Comparison of ENCODE assay signal across 13 mouse cellular contexts in the genomic region with DNA sequence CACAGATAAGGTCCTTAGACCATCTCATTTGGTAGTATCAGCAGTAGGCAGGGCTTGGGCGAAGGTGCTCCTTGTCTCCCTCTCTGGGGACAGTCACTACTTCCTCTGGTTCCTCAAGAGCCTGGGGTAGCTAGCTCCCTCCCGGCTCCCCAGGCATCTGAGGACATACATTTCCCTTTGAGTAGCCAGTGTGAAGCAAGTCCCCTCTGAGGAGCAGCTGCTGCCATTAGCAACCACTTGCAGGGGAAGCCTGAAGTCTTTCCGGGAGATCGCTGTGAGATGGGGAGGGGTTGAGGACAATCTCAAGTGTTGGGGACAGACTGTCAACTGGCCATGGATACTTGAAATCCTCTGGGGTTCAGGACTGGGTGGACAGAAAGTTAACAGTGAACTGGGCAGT.
A peak's percentile ranks its signal among the peaks of the same experiment; 100 is the strongest.
DNase-seq lines count a peak whose midpoint lies in the region; ATAC-seq and TF ChIP-seq lines count a peak whose summit lies in the region.
"Had no signal": no experiment of that assay in that cellular context is flagged by ENCODE, and none has a peak within 500 bp of the region (broad histone marks: within the 10 kb centered on the region; RNA-seq: fewer than 3 reads in every experiment).

No protein-coding gene starts in this region.

- H3K4me1 ChIP-seq in heart, adult 2 months (ENCODE audit: control insufficient read depth, insufficient read depth, low read length) = peaks cover 31% of the 10 kb centered on the region
- H3K4me1 ChIP-seq in neural tube, embryonic 13.5 days (replicated peaks) = peaks cover 26% of the 10 kb centered on the region
- peaks cover 51% of the 10 kb centered on the region for H3K4me1 ChIP-seq in limb, embryonic 13.5 days
- H3K4me1 ChIP-seq in stomach, postnatal 0 days (replicated peaks; ENCODE audit: control insufficient read depth, insufficient read depth) = peaks cover 12% of the 10 kb centered on the region

- peaks cover 7% of the 10 kb centered on the region for H3K36me3 ChIP-seq in heart, adult 2 months (ENCODE audit: control insufficient read depth, insufficient read depth, low read length)
- H3K36me3 ChIP-seq in neural tube, embryonic 13.5 days = peaks cover 27% of the 10 kb centered on the region
- peaks cover 45% of the 10 kb centered on the region for H3K36me3 ChIP-seq in limb, embryonic 13.5 days
- H3K36me3 ChIP-seq in stomach, postnatal 0 days (ENCODE audit: control insufficient read depth, insufficient read depth, low read length) = peaks cover 12% of the 10 kb centered on the region

- no peak overlapping the region for H3K9ac ChIP-seq in heart, adult 2 months (ENCODE audit: low read depth, low read length)
- 0 out of 2 replicates have a peak overlapping the region, but pooled peaks have one; percentile 77 for H3K9ac ChIP-seq in neural tube, embryonic 13.5 days
- H3K9ac ChIP-seq in limb, embryonic 13.5 days = peak overlapping the region; percentile 78
- peak overlapping the region; percentile 79 for H3K9ac ChIP-seq in stomach, postnatal 0 days (ENCODE audit: low read length)

- no peak overlapping the region for H3K4me3 ChIP-seq in heart, adult 2 months
- no peak overlapping the region for H3K4me3 ChIP-seq in neural tube, embryonic 13.5 days
- no peak overlapping the region; the same call in 1 of the 2 replicates for H3K4me3 ChIP-seq in limb, embryonic 13.5 days
- peak overlapping the region; percentile 49; the same call in 1 of the 2 replicates for H3K4me3 ChIP-seq in stomach, postnatal 0 days (ENCODE audit: low read depth, low read length)

- no peak for TF ChIP-seq EP300 in heart, adult 2 months (IDR thresholded peaks at IDR 0.05; ENCODE audit: insufficient read depth, low read depth, low read length)
- TF ChIP-seq EP300 in stomach, postnatal 0 days (optimal IDR thresholded peaks at IDR 0.05) = no peak

- no peak for TF ChIP-seq CTCF in heart, adult 2 months (IDR thresholded peaks at IDR 0.05)
- TF ChIP-seq CTCF in stomach, postnatal 0 days (IDR thresholded peaks at IDR 0.05; ENCODE audit: low read depth) = no peak

- intact Hi-C loops in heart, adult 2 months (cut with DNase I) = loop anchor here (2.0 to 5.0 kb wide), 4 partner anchors 21 to 95 kb away; a partner anchor contains a TSS
- intact Hi-C loops in heart, postnatal 36 days (cut with DNase I) = loop anchor here (2.0 kb wide), 1 partner anchor 69 kb away; no protein-coding TSS in a partner anchor

- H3K27me3 ChIP-seq in heart, adult 2 months (ENCODE audit: control insufficient read depth, insufficient read depth, low read length) = no peaks in the 10 kb centered on the region
- peaks cover 7% of the 10 kb centered on the region; the same call in 1 of the 2 replicates for H3K27me3 ChIP-seq in neural tube, embryonic 13.5 days
- no peaks in the 10 kb centered on the region for H3K27me3 ChIP-seq in limb, embryonic 13.5 days
- no peaks in the 10 kb centered on the region for H3K27me3 ChIP-seq in stomach, postnatal 0 days (ENCODE audit: control insufficient read depth, insufficient read depth, low read length)

- H3K79me2 ChIP-seq in heart, adult 2 months (replicated peaks; ENCODE audit: control insufficient read depth, insufficient read depth, low read length) = no peaks in the 10 kb centered on the region

- H3K9me3 ChIP-seq in neural tube, embryonic 13.5 days = no peaks in the 10 kb centered on the region
- H3K9me3 ChIP-seq in limb, embryonic 13.5 days = no peaks in the 10 kb centered on the region
- no peaks in the 10 kb centered on the region for H3K9me3 ChIP-seq in stomach, postnatal 0 days (ENCODE audit: control insufficient read depth, low read length)

- H3K4me2 ChIP-seq in neural tube, embryonic 13.5 days = peak overlapping the region; percentile 85; the same call in 1 of the 2 replicates
- peak overlapping the region; percentile 82 for H3K4me2 ChIP-seq in limb, embryonic 13.5 days (replicated peaks)
- no peak overlapping the region for H3K4me2 ChIP-seq in stomach, postnatal 0 days (replicated peaks; ENCODE audit: low read depth)

- no peak for ATAC-seq in neural tube, embryonic 13.5 days (ENCODE audit: low read depth)
- ATAC-seq in limb, embryonic 13.5 days (ENCODE audit: low FRiP score, low read depth) = no peak
- no peak for ATAC-seq in stomach, postnatal 0 days (ENCODE audit: low FRiP score, low TSS enrichment)
- ATAC-seq: CD4-positive, CD25-positive, alpha-beta regulatory T cell, adult 4 months had no signal

- peak in 1 of 2 experiments; percentile 41 for DNase-seq in heart, adult 2 months
- DNase-seq in heart, postnatal 36 days = no peak
- no peak for DNase-seq in neural tube, embryonic 10.5 days (ENCODE audit: extremely low spot score, low spot score)
- DNase-seq in stomach, postnatal 0 days (ENCODE audit: low spot score) = no peak
- no peak for DNase-seq in testis, postnatal 14 days (ENCODE audit: low spot score)
- DNase-seq in layer of hippocampus, adult 8-10 months (ENCODE audit: low spot score in 2 of 2) = no peak
- DNase-seq: gastrocnemius, postnatal 36 days; kidney, adult 2 months; midbrain, embryonic 14.5 days; thymus, adult 18-20 months had no signal

- no peak for TF ChIP-seq POLR2A in heart, adult 2 months (IDR thresholded peaks at IDR 0.05; ENCODE audit: insufficient read depth, low read depth, low read length)

- H3K27ac ChIP-seq in heart, adult 2 months = peak overlapping the region; percentile 92
- H3K27ac ChIP-seq in neural tube, embryonic 13.5 days (replicated peaks) = 0 out of 2 replicates have a peak overlapping the region, but pooled peaks have one; percentile 52
- no peak overlapping the region for H3K27ac ChIP-seq in limb, embryonic 13.5 days
- H3K27ac ChIP-seq in stomach, postnatal 0 days (replicated peaks) = peak overlapping the region; percentile 97

- WGBS in heart, adult 2 months = 28% methylated on average over 4 of the region's 4 CpGs
- 73% methylated on average over 4 of the region's 4 CpGs for WGBS in neural tube, embryonic 13.5 days
- WGBS in limb, embryonic 13.5 days = 64% methylated on average over 4 of the region's 4 CpGs
- 62% methylated on average over 4 of the region's 4 CpGs for WGBS in stomach, postnatal 0 days
